Mouse (Mus musculus) heart, adult 2 months (tissue): ENCODE measurements around the gene Olfr656. TPM values are rescaled to one million over a fixed set of nuclear protein-coding genes. Genes with fewer than 3 reads are reported as not detected.

Experiments used
- DNase-seq, 2 experiments: peaks; one replicate each; pipeline ENCODE4 v3.0.0; 2021
- H3K27ac ChIP-seq: fragments of 200-600 bp; 2 replicates; pipeline ENCODE4 v1.8.1; 2022
- H3K27me3 ChIP-seq: fragments of 200-500 bp; 2 replicates; pipeline ENCODE4 v1.6.1; 2012; ENCODE audit warnings: mild to moderate bottlenecking, low read length, inconsistent platforms, mixed read lengths; ENCODE audit not compliant: control insufficient read depth, insufficient read depth
- H3K36me3 ChIP-seq: fragments of 200-500 bp; 2 replicates; pipeline ENCODE4 v1.6.1; 2012; ENCODE audit warnings: low read length, inconsistent platforms; ENCODE audit not compliant: control insufficient read depth, insufficient read depth
- H3K4me1 ChIP-seq: fragments of 200-500 bp; 2 replicates; pipeline ENCODE4 v1.6.1; 2011; ENCODE audit warnings: low read length; ENCODE audit not compliant: control insufficient read depth, insufficient read depth
- H3K4me3 ChIP-seq: fragments of 200-600 bp; 2 replicates; pipeline ENCODE4 v1.8.1; 2022
- H3K79me2 ChIP-seq: fragments of 200-500 bp; replicated peaks from 2 replicates; pipeline ENCODE4 v1.6.1; 2012; ENCODE audit warnings: mild to moderate bottlenecking, inconsistent platforms, low read length, moderate library complexity, mixed read lengths; ENCODE audit not compliant: control insufficient read depth, insufficient read depth
- H3K9ac ChIP-seq: fragments of 200-500 bp; 2 replicates; pipeline ENCODE4 v1.6.1; 2012; ENCODE audit warnings: low read depth, mild to moderate bottlenecking, control low read depth, inconsistent platforms, low read length, mixed read lengths
- CTCF ChIP-seq: fragments of 200-600 bp; IDR thresholded peaks from 2 replicates; pipeline ENCODE4 v1.8.1; 2022; ENCODE audit warnings: antibody characterized with exemption, mild to moderate bottlenecking, moderate library complexity
- EP300 ChIP-seq: fragments of 200-500 bp; IDR thresholded peaks from 2 replicates; pipeline ENCODE4 v1.6.1; 2011; ENCODE audit warnings: low read depth, low read length, control low read depth; ENCODE audit not compliant: insufficient read depth
- POLR2A ChIP-seq: fragments of 200-500 bp; IDR thresholded peaks from 2 replicates; pipeline ENCODE4 v1.6.1; 2011; ENCODE audit warnings: mild to moderate bottlenecking, low read depth, low read length, control low read depth; ENCODE audit not compliant: insufficient read depth
- WGBS: fragments of 180-500 bp; shearing (Covaris S2); methylation state at CpG from one replicate; pipeline ENCODE4 v1.1.7; 2018; 5-methylcytosine and 5-hydroxymethylcytosine counted together
- intact Hi-C: fragments of 180-260 bp; cut with DNase I; formaldehyde crosslinking; loops from one replicate; pipeline ENCODE4 v1.15.1; 2025
- long read RNA-seq: library from polyadenylated mRNA; stranded (forward); transcript quantifications from one replicate; pipeline ENCODE4 v2.0.0, GENCODE M21; 2021
- polyA plus RNA-seq: library from polyadenylated mRNA; depleted of rRNA; stranded (reverse); fragments of >200 nt; gene quantifications from 2 replicates; pipeline ENCODE4 v1.2.3, GENCODE M21; 2012; rRNA removed
- total RNA-seq, 2 experiments: library from RNA; stranded (reverse); gene quantifications; 2 replicates each; pipeline ENCODE4 v1.2.3; 2021

Gene Olfr656
- not detected for total RNA-seq
- not detected in 2 replicates for polyA plus RNA-seq
- long read RNA-seq: 0 reads

- TF ChIP-seq EP300 (no peak), POLR2A (no peak), CTCF (no peak)
- no peak within 1 kb of the TSS for H3K9ac ChIP-seq
- H3K4me3 ChIP-seq: no peak within 1 kb of the TSS
- no peaks in the 10 kb centered on the region for H3K4me1 ChIP-seq
- no peaks in the 10 kb centered on the region for H3K79me2 ChIP-seq
- intact Hi-C loops: no loop called here
- H3K27me3 ChIP-seq: no peaks in the 10 kb centered on the region
- 63% methylated on average over 4 of the region's 4 CpGs for WGBS
- no peak within 1 kb of the TSS for H3K27ac ChIP-seq
- no peaks in the 10 kb centered on the region for H3K36me3 ChIP-seq
- DNase-seq: no peak
These were observed at the start of gene Olfr656 for GRCm38 (mm10) chr7:104613655-104614054. TSS of gene Olfr656 (plus strand) at chr7:104613955.

GRCm38 (mm10) chr7:104577014-104577413, 36.7 kb upstream of the Olfr656 start, which contains the start of gene Olfr653:
TSS of gene Olfr653 (plus strand) at chr7:104577314.
- H3K4me3 ChIP-seq: no peak within 1 kb of the TSS
- no peaks in the 10 kb centered on the region for H3K4me1 ChIP-seq
- no peak for DNase-seq
- no peaks in the 10 kb centered on the region for H3K36me3 ChIP-seq
- H3K9ac ChIP-seq: no peak within 1 kb of the TSS
- H3K27ac ChIP-seq: no peak within 1 kb of the TSS
- no peaks in the 10 kb centered on the region for H3K79me2 ChIP-seq
- intact Hi-C loops: no loop called here
- TF ChIP-seq EP300: no peak
- WGBS: 22% methylated on average over 2 of the region's 2 CpGs
- H3K27me3 ChIP-seq: no peaks in the 10 kb centered on the region

- intact Hi-C loops: no loop called here
- 85% methylated on average over 4 of the region's 4 CpGs for WGBS
These were observed 32.9 kb upstream of the Olfr656 start for GRCm38 (mm10) chr7:104580846-104581245.

GRCm38 (mm10) chr7:104581429-104581828, 32.3 kb upstream of the Olfr656 start:
- WGBS: 79% methylated on average over 4 of the region's 4 CpGs
- Histone ChIP-seq H3K4me1 (no peaks in the 10 kb centered on the region), H3K79me2 (no peaks in the 10 kb centered on the region), H3K4me3 (no peak overlapping the region), H3K9ac (no peak overlapping the region), H3K27ac (no peak overlapping the region), H3K36me3 (no peaks in the 10 kb centered on the region), H3K27me3 (no peaks in the 10 kb centered on the region)
- TF ChIP-seq POLR2A (no peak), CTCF (no peak), EP300 (no peak)
- intact Hi-C loops: no loop called here
- no peak for DNase-seq

More at GRCm38 (mm10) chr7:104580846-104581245, 32.9 kb upstream of the Olfr656 start:
- Histone ChIP-seq H3K27me3 (no peaks in the 10 kb centered on the region), H3K36me3 (no peaks in the 10 kb centered on the region), H3K4me1 (no peaks in the 10 kb centered on the region), H3K4me3 (no peak overlapping the region), H3K9ac (no peak overlapping the region), H3K79me2 (no peaks in the 10 kb centered on the region), H3K27ac (no peak overlapping the region)
- DNase-seq: no peak
- TF ChIP-seq CTCF (no peak), EP300 (no peak), POLR2A (no peak)

GRCm38 (mm10) chr7:104586725-104587124, 27.0 kb upstream of the Olfr656 start, which contains the start of gene Olfr654:
TSS of gene Olfr654 (plus strand) at chr7:104587025.
- Histone ChIP-seq H3K9ac (no peak within 1 kb of the TSS), H3K36me3 (no peaks in the 10 kb centered on the region), H3K4me3 (no peak within 1 kb of the TSS), H3K27me3 (no peaks in the 10 kb centered on the region), H3K27ac (no peak within 1 kb of the TSS), H3K4me1 (no peaks in the 10 kb centered on the region), H3K79me2 (no peaks in the 10 kb centered on the region)
- intact Hi-C loops: no loop called here
- no peak for DNase-seq
- WGBS: 76% methylated on average over 4 of the region's 4 CpGs
- TF ChIP-seq CTCF (no peak), POLR2A (no peak), EP300 (no peak)

- 75% methylated on average over 5 of the region's 5 CpGs for WGBS
These were observed 25.5 kb upstream of the Olfr656 start for GRCm38 (mm10) chr7:104588274-104588673.

More at GRCm38 (mm10) chr7:104588274-104588673, 25.5 kb upstream of the Olfr656 start:
- Histone ChIP-seq H3K79me2 (no peaks in the 10 kb centered on the region), H3K9ac (no peak overlapping the region), H3K27ac (no peak overlapping the region), H3K4me3 (no peak overlapping the region), H3K27me3 (no peaks in the 10 kb centered on the region), H3K36me3 (no peaks in the 10 kb centered on the region), H3K4me1 (no peaks in the 10 kb centered on the region)
- TF ChIP-seq POLR2A (no peak), CTCF (no peak), EP300 (no peak)
- intact Hi-C loops: no loop called here
- no peak for DNase-seq
